Mouse (Mus musculus): Measurements from ENCODE around the gene Bivm.

DNA sequence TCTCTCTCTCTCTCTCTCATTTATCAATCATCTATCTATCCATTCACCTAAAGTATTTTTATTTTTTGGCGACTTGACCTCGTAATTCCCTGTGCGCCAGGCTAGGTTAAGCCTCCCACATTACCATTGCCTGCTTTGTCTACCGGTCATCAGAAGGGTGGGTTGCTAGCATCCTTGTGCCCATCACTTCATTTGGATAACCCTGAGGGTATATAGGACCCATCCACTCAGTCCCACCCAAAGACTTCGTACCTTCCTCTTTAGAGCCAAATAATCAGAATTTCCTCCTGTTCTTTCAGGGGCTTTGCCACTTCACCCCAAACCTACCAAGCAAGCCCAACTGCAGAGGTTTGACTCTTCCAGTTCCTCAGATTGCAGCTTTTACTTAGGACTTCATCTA, 15.8 kb upstream of the Bivm start:
- TF ChIP-seq CTCF (IDR thresholded peaks at IDR 0.05; ENCODE audit: control insufficient read depth, insufficient read depth, insufficient read length) (no peak), CEBPB (IDR thresholded peaks at IDR 0.05; ENCODE audit: low read depth) (no peak), MAX (IDR thresholded peaks at IDR 0.05) (no peak)
